Mouse (Mus musculus): ENCODE results near the gene Adamts6. TPM values are rescaled to one million over a fixed set of nuclear protein-coding genes. Genes with fewer than 3 reads are reported as not detected.

Adamts6 gene
- polyA plus RNA-seq, 1 experiment from 2014 or later = 0.96 TPM

DNA sequence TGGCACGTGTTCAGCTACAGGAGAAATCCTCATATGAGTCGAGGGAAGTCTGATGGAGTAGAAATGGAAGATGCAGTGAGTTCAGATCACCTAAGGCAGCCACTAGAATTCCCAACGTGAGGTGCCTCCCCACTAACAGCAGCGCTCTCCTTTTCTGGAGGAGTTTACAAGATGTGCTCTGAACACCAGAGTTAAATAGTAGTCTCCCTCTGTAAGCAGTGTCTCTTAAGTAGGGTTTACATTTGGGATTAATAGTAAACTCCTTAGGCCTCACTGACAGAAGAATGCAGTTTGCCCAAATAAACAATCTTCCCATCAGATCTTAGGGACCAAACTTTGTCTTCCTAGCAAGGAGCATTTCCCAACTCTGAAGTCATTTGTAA lies 255.1 kb downstream of the Adamts6 start:
- Histone ChIP-seq H3K4me3 (replicated peaks) (no peak overlapping the region), H3K9me3 (replicated peaks) (no peaks in the 10 kb centered on the region), H3K4me1 (peaks cover 7% of the 10 kb centered on the region; the same call in 1 of the 2 replicates), H3K27me3 (replicated peaks) (no peaks in the 10 kb centered on the region), H3K27ac (replicated peaks) (no peak overlapping the region), H3K36me3 (no peaks in the 10 kb centered on the region), H3K9ac (replicated peaks) (no peak overlapping the region), H3K4me2 (no peak overlapping the region)
- WGBS = 76% methylated on average over 4 of the region's 4 CpGs
- ATAC-seq (ENCODE audit: low FRiP score) = no peak

Other genes with a start within 250 kb of the Adamts6 start
- 49.4 and 56.5 TPM in 2 replicates for gene Nln, start 178.2 kb upstream of the Adamts6 start, polyA plus RNA-seq (2015; fragmentation: Nextera tagmentation; extraction: Ambion mirVana)
- gene Sgtb, start 178.1 kb upstream of the Adamts6 start, polyA plus RNA-seq (2015; fragmentation: Nextera tagmentation; extraction: Ambion mirVana) = 28.6 and 34.5 TPM in 2 replicates
- 61.6 and 61.7 TPM in 2 replicates for gene Trappc13, start 109.4 kb upstream of the Adamts6 start, polyA plus RNA-seq (2015; fragmentation: Nextera tagmentation; extraction: Ambion mirVana)
- gene Trim23, start 109.0 kb upstream of the Adamts6 start, polyA plus RNA-seq (2015; fragmentation: Nextera tagmentation; extraction: Ambion mirVana) = 30.7 and 30.8 TPM in 2 replicates
- 10.6 and 22.3 TPM in 2 replicates for gene Cenpk, start 59.2 kb upstream of the Adamts6 start, polyA plus RNA-seq (2015; fragmentation: Nextera tagmentation; extraction: Ambion mirVana)
- 6.8 and 8.6 TPM in 2 replicates for gene Ppwd1, start 59.0 kb upstream of the Adamts6 start, polyA plus RNA-seq (2015; fragmentation: Nextera tagmentation; extraction: Ambion mirVana)

Measured in neural tube, embryonic 15.5 days (tissue).